Mouse (Mus musculus) kidney, embryonic 16.5 days (tissue): ENCODE results near the gene Axin1. TPM values are rescaled to one million over a fixed set of nuclear protein-coding genes. Genes with fewer than 3 reads are reported as not detected.
A peak's percentile ranks its signal among the peaks of the same experiment; 100 is the strongest.

ENCODE experiments used
- ATAC-seq: fragments of 200-750 bp; cut with Nextera tagmentation; 2 replicates; pipeline ENCODE4 v1.8.0; 2017; ENCODE audit warnings: moderate TSS enrichment; ENCODE audit not compliant: low FRiP score, low TSS enrichment
- H3K27ac ChIP-seq: fragments of 300-500 bp; sonication (generic); 2 replicates; pipeline ENCODE4 v1.5.1; 2014; ENCODE audit warnings: low read length
- H3K27me3 ChIP-seq: fragments of 300-500 bp; sonication (generic); 2 replicates; pipeline ENCODE4 v1.6.1; 2014; ENCODE audit warnings: low read length, control low read depth, mixed read lengths; ENCODE audit not compliant: insufficient read depth
- H3K36me3 ChIP-seq: fragments of 300-500 bp; sonication (generic); 2 replicates; pipeline ENCODE4 v1.6.1; 2014; ENCODE audit warnings: low read length, control low read depth, mixed read lengths; ENCODE audit not compliant: insufficient read depth
- H3K4me1 ChIP-seq: fragments of 300-500 bp; sonication (generic); 2 replicates; pipeline ENCODE4 v1.6.1; 2014; ENCODE audit warnings: low read length, control low read depth, mixed read lengths; ENCODE audit not compliant: insufficient read depth
- H3K4me2 ChIP-seq: fragments of 300-500 bp; sonication (generic); replicated peaks from 2 replicates; pipeline ENCODE4 v1.6.1; 2014; ENCODE audit warnings: low read depth, low read length
- H3K4me3 ChIP-seq: fragments of 300-500 bp; sonication (generic); 2 replicates; pipeline ENCODE4 v1.5.1; 2014; ENCODE audit warnings: mild to moderate bottlenecking, low read length
- H3K9ac ChIP-seq: fragments of 300-500 bp; sonication (generic); replicated peaks from 2 replicates; pipeline ENCODE4 v1.6.1; 2014; ENCODE audit warnings: low read length
- H3K9me3 ChIP-seq: fragments of 300-500 bp; sonication (generic); 2 replicates; pipeline ENCODE4 v1.6.1; 2016; ENCODE audit warnings: low read length, control low read depth
- WGBS: fragments of 180-500 bp; shearing (Covaris S2); extraction: QIAGEN DNeasy Blood & Tissue Kit; methylation state at CpG from one replicate; pipeline ENCODE4 v1.1.7; 2014; 5-methylcytosine and 5-hydroxymethylcytosine counted together
- polyA plus RNA-seq: library from polyadenylated mRNA; unstranded; fragments of >200 nt; fragmentation: Nextera tagmentation; extraction: Ambion mirVana; gene quantifications from 2 replicates; pipeline ENCODE4 v1.2.1, GENCODE M21; 2015

The Axin1 gene
- polyA plus RNA-seq, 1 experiment from 2014 or later = 11.7 TPM

- Histone ChIP-seq H3K9me3 (no peaks in the 10 kb centered on the region), H3K27me3 (no peaks in the 10 kb centered on the region), H3K4me1 (0 out of 2 replicates have a peak, but pooled peaks cover 3% of the 10 kb centered on the region), H3K36me3 (0 out of 2 replicates have a peak, but pooled peaks cover 2% of the 10 kb centered on the region), H3K4me3 (no peak overlapping the region), H3K27ac (no peak overlapping the region), H3K4me2 (no peak overlapping the region), H3K9ac (no peak overlapping the region)
- WGBS = 80% methylated on average over 5 of the region's 5 CpGs
- no peak for ATAC-seq
Observed at GRCm38 (mm10) chr17:26231156-26231555, 92.7 kb downstream of the Axin1 start.

DNA sequence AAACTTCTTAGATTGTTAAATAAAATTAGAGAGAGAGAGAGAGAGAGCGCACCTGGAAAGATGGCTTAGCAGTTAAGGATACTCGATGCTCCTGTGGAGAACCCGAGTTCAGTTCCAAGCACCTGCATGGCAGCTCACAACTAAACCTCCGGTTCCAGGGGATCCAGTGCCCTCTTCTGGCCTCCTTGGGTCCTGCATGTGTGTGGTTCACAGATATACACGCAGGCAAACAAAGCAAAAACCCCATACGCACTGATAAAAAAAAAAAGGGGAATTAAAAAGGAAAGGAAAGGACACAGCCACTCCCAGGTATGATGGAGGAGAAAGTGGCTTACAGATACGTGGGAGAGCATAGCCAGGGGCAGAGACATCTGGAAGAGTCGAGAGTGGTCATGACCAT is 94.4 kb downstream of the Axin1 start:
- Histone ChIP-seq H3K4me3 (no peak overlapping the region), H3K4me1 (0 out of 2 replicates have a peak, but pooled peaks cover 3% of the 10 kb centered on the region), H3K4me2 (no peak overlapping the region), H3K27ac (no peak overlapping the region), H3K9ac (no peak overlapping the region), H3K27me3 (no peaks in the 10 kb centered on the region), H3K9me3 (no peaks in the 10 kb centered on the region), H3K36me3 (0 out of 2 replicates have a peak, but pooled peaks cover 2% of the 10 kb centered on the region)
- no peak for ATAC-seq
- WGBS = 78% methylated on average over 8 of the region's 8 CpGs

- Histone ChIP-seq H3K9ac (no peak overlapping the region), H3K9me3 (no peaks in the 10 kb centered on the region), H3K4me1 (0 out of 2 replicates have a peak, but pooled peaks cover 3% of the 10 kb centered on the region), H3K4me2 (no peak overlapping the region), H3K27me3 (no peaks in the 10 kb centered on the region), H3K4me3 (no peak overlapping the region), H3K27ac (no peak overlapping the region), H3K36me3 (0 out of 2 replicates have a peak, but pooled peaks cover 2% of the 10 kb centered on the region)
- 90% methylated on average over 8 of the region's 8 CpGs for WGBS
- ATAC-seq = no peak
Observed at GRCm38 (mm10) chr17:26234386-26234785, 95.9 kb downstream of the Axin1 start.

DNA sequence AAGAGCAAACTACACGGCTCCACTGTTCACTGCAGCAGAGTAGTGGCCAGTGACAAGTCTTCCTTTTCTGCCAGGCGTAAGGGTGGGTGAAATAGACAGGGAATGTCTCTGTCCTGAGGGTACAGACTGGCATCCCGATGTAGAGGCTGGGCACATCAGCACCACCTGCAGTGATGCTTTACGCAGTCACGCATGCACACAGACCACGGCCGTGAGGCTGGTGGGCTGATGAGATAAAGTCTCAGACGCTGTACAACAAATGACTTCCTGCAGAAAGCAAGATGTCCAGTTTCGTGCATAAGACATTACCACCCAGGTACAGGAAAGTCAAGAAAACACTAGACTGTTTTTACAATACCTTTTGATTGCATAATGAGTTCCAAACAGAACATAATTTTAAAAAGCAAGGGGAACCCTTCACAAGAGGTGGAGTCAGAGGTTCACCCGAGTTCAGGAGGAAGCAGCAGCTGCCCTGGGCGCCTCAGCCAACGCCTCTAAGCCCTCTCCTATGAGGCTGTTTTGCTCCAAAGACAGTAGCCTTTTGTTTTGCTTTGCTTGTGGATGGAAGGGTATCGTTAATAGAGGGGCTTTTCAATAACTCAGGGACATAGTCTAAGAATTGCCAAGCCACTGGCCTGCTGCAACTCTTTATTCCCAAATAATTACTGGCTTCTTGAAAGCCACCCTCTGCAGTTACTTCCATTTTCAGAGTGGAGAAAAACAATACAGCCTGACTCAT is 96.8 kb downstream of the Axin1 start:
- WGBS = 59% methylated on average over 13 of the region's 13 CpGs
- no peak overlapping the region for H3K4me3 ChIP-seq
- no peaks in the 10 kb centered on the region for H3K27me3 ChIP-seq
- no peak overlapping the region for H3K27ac ChIP-seq
- H3K36me3 ChIP-seq = 0 out of 2 replicates have a peak, but pooled peaks cover 2% of the 10 kb centered on the region
- 0 out of 2 replicates have a peak, but pooled peaks cover 3% of the 10 kb centered on the region for H3K4me1 ChIP-seq
- no peak overlapping the region for H3K9ac ChIP-seq
- H3K4me2 ChIP-seq = no peak overlapping the region
- no peak for ATAC-seq
- no peaks in the 10 kb centered on the region for H3K9me3 ChIP-seq

DNA sequence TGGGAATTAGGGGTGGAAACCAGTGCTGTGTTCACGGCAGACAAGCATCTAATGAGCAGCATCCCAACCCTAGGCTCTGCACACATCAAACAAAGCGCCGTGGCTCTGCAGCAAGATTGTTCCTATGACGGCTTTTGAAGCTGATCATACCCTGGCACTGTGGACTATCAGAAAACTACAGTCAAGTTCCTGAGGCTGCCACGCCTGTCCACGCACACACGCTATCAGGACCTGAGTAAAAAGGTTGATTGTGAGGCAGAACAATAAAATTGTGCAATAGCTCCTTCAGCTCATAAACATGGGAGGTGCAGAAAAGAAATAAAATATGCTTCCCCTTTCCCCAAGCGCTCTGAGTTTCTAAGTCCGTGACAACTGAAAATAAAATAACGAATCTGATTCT is 99.2 kb downstream of the Axin1 start:
- H3K4me2 ChIP-seq = no peak overlapping the region
- no peak overlapping the region for H3K4me3 ChIP-seq
- 0 out of 2 replicates have a peak, but pooled peaks cover 1% of the 10 kb centered on the region for H3K36me3 ChIP-seq
- H3K27me3 ChIP-seq = no peaks in the 10 kb centered on the region
- H3K9me3 ChIP-seq = no peaks in the 10 kb centered on the region
- H3K4me1 ChIP-seq = no peaks in the 10 kb centered on the region
- 83% methylated on average over 10 of the region's 10 CpGs for WGBS
- no peak for ATAC-seq
- no peak overlapping the region for H3K27ac ChIP-seq
- H3K9ac ChIP-seq = no peak overlapping the region

- ATAC-seq = no peak
Observed at GRCm38 (mm10) chr17:26239551-26239950, 101.1 kb downstream of the Axin1 start.

GRCm38 (mm10) chr17:26240120-26240790 is 101.8 kb downstream of the Axin1 start:
- Histone ChIP-seq H3K4me2 (no peak overlapping the region), H3K27me3 (no peaks in the 10 kb centered on the region), H3K36me3 (no peaks in the 10 kb centered on the region), H3K9ac (no peak overlapping the region), H3K27ac (no peak overlapping the region), H3K4me1 (peaks cover 12% of the 10 kb centered on the region), H3K9me3 (no peaks in the 10 kb centered on the region), H3K4me3 (no peak overlapping the region)
- WGBS = 74% methylated on average over 6 of the region's 6 CpGs
- ATAC-seq = no peak

More at GRCm38 (mm10) chr17:26239551-26239950, 101.1 kb downstream of the Axin1 start:
- Histone ChIP-seq H3K9me3 (no peaks in the 10 kb centered on the region), H3K4me2 (no peak overlapping the region), H3K27me3 (no peaks in the 10 kb centered on the region), H3K4me1 (peaks cover 9% of the 10 kb centered on the region), H3K4me3 (no peak overlapping the region), H3K36me3 (no peaks in the 10 kb centered on the region), H3K27ac (no peak overlapping the region), H3K9ac (no peak overlapping the region)
- WGBS = 76% methylated on average over 2 of the region's 2 CpGs

GRCm38 (mm10) chr17:26240990-26241389 is 102.5 kb downstream of the Axin1 start:
- Histone ChIP-seq H3K36me3 (no peaks in the 10 kb centered on the region), H3K9ac (no peak overlapping the region), H3K4me3 (no peak overlapping the region), H3K4me1 (peaks cover 12% of the 10 kb centered on the region), H3K9me3 (no peaks in the 10 kb centered on the region), H3K4me2 (no peak overlapping the region), H3K27ac (no peak overlapping the region), H3K27me3 (no peaks in the 10 kb centered on the region)
- WGBS = 77% methylated on average over 6 of the region's 6 CpGs
- ATAC-seq = no peak

DNA sequence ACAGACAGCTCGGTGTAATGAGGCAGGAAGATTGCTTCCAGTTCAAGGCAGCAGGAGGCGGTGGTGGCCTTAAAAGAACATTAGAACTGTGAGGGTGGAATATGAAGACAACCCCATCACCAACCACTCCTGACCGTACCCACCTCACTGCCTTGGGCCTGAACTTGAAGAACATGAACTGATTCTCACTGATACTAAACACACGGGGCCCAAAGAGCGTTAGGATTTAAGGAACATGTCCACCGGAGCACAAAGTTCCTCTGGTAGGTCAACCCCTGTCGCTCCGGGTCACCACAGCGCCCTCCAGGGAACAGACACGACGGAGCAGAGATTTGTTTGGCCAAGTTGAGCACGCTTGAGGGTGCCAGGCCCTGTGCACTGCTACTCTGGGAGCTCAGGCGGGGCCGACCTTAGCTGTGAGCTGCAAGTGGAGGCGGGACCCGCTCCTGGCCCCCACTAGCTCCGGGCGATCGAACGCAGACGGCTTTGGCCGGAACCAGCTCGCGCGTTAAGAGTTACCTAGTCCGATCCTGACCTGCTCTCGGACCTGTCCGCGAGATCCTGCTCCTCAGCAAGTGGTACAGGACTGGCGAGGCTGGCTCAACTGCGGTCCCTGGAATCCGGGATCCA is 105.1 kb downstream of the Axin1 start:
- H3K36me3 ChIP-seq = no peaks in the 10 kb centered on the region
- peak overlapping the region; percentile 86 for H3K27ac ChIP-seq
- H3K27me3 ChIP-seq = no peaks in the 10 kb centered on the region
- WGBS = under 1% methylated on average over 31 of the region's 32 CpGs
- peaks cover 12% of the 10 kb centered on the region for H3K4me1 ChIP-seq
- peak overlapping the region; percentile 81 for H3K4me2 ChIP-seq
- ATAC-seq = peak; percentile 89
- H3K9me3 ChIP-seq = no peaks in the 10 kb centered on the region
- peak overlapping the region; percentile 83 for H3K4me3 ChIP-seq
- peak overlapping the region; percentile 80 for H3K9ac ChIP-seq
